Mouse (Mus musculus): Measurements from ENCODE around the gene Pgap3.

Pgap3 gene

GRCm38 (mm10) chr11:98400161-98400726 is at the start of gene Pgap3:
Pgap3 (minus strand) TSS chr11:98400490.
- DNase-seq (ENCODE audit: low spot score): peak; percentile 94

- no peak for DNase-seq (ENCODE audit: low spot score)
Measured at GRCm38 (mm10) chr11:98449419-98449818, 49.1 kb upstream of the Pgap3 start.

GRCm38 (mm10) chr11:98448191-98448790 is 48.0 kb upstream of the Pgap3 start:
- DNase-seq (ENCODE audit: low spot score): no peak

DNA sequence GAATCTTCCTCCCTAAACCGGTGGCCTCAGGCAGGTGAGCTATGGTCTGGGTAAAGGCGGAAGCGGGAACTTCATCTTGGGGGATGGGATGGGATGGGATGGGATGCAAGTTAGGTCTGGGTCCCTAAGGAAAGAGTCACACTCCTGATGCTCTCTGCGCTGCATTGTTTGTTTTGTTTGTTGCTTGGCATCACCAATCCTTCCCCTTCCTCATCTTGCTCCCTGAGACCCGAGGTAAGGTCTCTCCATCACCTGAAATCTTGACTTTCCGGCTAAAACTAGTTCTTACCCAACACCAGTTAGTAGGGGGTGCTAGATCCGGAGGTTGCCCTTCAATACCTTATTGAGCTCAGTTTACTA is 47.2 kb upstream of the Pgap3 start:
- DNase-seq (ENCODE audit: low spot score): no peak

GRCm38 (mm10) chr11:98446562-98447474 is 46.5 kb upstream of the Pgap3 start:
- no peak for DNase-seq (ENCODE audit: low spot score)

- DNase-seq (ENCODE audit: low spot score): no peak
Measured at GRCm38 (mm10) chr11:98446213-98446561, 45.9 kb upstream of the Pgap3 start, which contains the start of gene Grb7. Grb7 (plus strand) TSS chr11:98446394.

DNA sequence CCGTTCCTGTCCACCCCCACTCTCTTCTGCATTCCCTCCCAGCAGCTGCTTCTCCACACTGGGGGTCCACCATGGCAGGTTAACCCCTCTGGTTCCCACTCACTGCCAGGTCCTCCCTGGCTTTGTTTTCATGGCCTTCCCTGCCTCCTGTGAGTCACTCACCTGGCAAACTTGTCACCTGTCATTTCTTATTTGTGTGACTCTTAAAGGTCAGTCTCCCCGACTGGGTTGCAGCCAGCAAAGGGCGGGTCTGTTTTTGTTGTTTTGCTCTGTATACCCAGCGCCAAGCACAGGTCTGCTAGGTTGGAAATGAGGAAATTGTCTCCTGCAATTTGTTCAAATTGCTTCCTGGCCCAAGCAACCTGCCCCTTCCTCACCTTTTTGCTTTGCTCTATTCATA is 45.4 kb upstream of the Pgap3 start:
- no peak for DNase-seq (ENCODE audit: low spot score)

DNA sequence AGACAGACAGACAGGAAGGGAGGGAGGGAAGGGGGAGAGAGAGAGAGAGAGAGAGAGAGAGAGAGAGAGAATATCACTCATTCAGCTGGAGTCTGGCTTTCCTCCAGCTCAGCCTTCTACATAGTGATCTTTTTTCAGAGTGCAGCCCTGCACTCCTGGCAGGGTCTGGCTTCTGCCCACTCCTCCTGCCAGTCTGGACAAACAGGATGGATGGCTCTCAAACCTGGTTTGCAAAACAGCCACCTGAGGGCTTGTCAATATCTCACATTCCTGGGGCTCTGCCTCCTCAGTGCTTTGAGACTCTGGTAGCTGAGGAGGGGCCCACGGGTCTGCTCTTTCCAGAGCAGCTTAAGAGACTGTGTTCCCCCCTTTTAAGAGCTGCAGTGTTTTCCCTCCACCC is 44.9 kb upstream of the Pgap3 start:
- no peak for DNase-seq (ENCODE audit: low spot score)

GRCm38 (mm10) chr11:98443688-98444087 is 43.4 kb upstream of the Pgap3 start:
- DNase-seq (ENCODE audit: low spot score): no peak

GRCm38 (mm10) chr11:98438331-98439158 is 38.3 kb upstream of the Pgap3 start, which contains the start of gene Mien1:
Mien1 (minus strand) TSS chr11:98438991.
- DNase-seq (ENCODE audit: low spot score): peak; percentile 91

GRCm38 (mm10) chr11:98437441-98437840 is 37.2 kb upstream of the Pgap3 start:
- DNase-seq (ENCODE audit: low spot score): no peak

DNA sequence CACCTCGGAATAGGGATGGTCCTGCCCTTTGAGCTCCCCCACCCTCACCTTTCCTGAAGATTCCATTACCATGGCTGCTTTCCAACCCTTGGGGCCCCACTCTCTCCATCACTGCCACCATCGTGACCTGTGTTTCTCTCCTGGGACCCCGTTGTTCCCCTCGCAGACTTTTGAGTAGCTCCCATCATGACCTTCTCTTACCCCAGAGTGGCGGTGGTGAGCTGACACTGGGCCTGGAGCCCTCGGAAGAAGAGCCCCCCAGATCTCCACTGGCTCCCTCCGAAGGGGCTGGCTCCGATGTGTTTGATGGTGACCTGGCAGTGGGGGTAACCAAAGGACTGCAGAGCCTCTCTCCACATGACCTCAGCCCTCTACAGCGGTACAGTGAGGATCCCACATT is 35.4 kb upstream of the Pgap3 start:
- DNase-seq (ENCODE audit: low spot score): no peak

DNA sequence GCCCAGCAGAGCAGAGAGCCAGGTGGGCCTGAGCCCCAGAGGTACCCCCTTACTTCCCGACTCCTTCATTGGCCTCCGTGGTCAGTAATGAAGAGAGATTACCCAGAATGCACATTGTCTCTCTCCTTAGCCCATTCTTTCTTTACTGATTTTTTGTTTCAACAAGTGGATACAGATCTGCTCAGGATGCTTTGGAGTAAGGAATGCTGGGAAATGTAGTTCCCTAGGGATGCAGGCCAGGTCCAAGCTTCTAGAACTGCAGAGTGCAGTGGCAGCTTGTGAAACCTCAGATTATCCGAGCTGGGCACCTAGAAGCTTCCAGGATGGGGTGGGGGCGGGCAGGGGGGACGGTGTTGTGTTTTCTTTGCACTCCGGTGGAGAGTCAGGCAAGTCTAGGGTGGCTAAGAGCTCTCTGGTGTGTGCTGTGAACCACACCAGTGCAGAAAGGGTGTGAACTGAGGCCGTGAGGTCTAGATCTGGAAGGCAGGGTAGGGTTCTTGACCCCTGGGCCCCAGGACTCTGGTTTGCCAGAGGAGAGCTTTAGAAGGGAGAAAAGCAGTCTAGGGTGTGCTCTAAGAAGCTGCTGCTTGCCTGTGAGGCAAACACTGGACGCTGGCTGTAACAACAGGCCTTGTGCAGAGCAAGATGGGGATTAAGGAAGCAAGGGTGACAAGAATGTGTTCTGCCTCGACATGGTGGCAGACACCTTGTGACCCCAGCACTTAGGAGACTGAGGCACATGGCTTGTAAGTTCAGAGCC is 31.6 kb upstream of the Pgap3 start:
- DNase-seq (ENCODE audit: low spot score): no peak

DNA sequence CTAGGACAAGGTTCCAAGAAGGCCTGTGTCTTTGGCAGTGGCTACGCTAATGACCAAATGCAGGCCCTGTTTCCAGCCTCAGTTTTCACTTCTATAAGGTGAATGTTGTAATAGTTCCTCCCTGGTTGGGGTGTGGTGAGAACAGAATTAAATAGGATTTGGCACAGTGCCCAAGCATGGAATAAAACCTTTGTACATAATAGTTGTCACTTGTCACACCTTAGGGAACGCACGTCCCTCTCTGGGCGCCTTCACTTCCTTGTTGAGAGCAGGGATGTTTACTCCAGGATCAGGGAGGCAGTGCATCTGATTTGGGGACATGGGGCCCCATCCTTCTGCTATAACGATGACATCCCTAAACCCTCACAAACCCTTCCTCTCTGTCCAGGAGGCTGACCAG is 28.1 kb upstream of the Pgap3 start:
- no peak for DNase-seq (ENCODE audit: low spot score)

GRCm38 (mm10) chr11:98426592-98426991 is 26.3 kb upstream of the Pgap3 start:
- no peak for DNase-seq (ENCODE audit: low spot score)

- no peak for DNase-seq (ENCODE audit: low spot score)
Measured at GRCm38 (mm10) chr11:98418939-98419547, 18.8 kb upstream of the Pgap3 start.

DNA sequence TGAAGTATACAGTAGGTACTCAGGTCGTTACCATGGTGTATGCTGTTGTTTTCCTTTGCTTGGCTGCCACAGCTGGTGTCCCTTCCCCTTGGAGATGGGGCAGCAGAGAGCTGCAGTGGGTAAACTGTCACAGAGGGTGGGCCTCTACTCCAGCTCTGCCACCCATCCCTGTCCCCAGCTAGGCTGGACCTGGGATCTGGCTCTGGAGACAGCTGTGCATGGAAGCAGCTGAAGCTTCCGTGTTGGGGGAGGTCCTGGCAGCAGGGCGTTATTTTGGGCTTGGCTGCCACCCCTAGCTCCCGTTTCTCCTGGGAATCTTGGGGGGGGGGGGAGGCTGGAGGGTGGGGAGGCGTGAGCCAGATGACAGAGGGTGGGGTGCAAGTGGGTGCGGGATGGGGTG is 18.0 kb upstream of the Pgap3 start:
- DNase-seq (ENCODE audit: low spot score): no peak

- no peak for DNase-seq (ENCODE audit: low spot score)
Measured at GRCm38 (mm10) chr11:98417074-98417473, 16.8 kb upstream of the Pgap3 start.

- peak; percentile 31 for DNase-seq (ENCODE audit: low spot score)
Measured at GRCm38 (mm10) chr11:98414162-98414561, 13.9 kb upstream of the Pgap3 start.

DNA sequence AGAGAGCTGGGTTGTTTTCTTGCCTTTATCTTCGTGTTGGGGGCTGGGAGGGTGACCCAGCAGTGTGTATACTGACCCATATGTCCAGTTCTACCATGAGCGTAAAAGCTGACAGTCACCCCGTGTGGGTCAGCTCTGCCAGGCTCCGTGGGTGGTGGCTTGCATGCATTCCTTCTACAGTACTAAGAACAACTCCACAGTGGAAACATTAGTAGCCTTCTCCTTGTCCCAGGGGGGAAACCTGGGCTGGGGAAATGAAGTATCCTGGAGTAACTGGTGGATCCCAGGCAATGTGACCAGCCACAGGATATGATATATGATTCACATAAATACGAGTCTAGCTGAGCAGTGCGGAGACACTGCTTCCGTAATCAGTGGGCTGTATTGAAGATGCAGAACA is 13.4 kb upstream of the Pgap3 start:
- no peak for DNase-seq (ENCODE audit: low spot score)

- DNase-seq (ENCODE audit: low spot score): peak; percentile 30
Measured at GRCm38 (mm10) chr11:98412797-98413301, 12.6 kb upstream of the Pgap3 start.
